Mouse (Mus musculus) spleen, postnatal 36 days (tissue): ENCODE results near the gene Nfil3.

Source experiments
- DNase-seq, 2 experiments: peaks; one replicate each; pipeline ENCODE4 v3.0.0; 2022; ENCODE audit warnings: low spot score in 2 of 2, mixed read lengths in 1 of 2

The Nfil3 gene

GRCm38 (mm10) chr13:52980951-52981421, at the start of gene Nfil3:
Gene Nfil3 (minus strand): TSS chr13:52981073.
- DNase-seq = peak; percentile 60 to 66

- peak; percentile 8 to 38 for DNase-seq
Measured at GRCm38 (mm10) chr13:53024285-53024684, 43.4 kb upstream of the Nfil3 start.

- DNase-seq = no peak
Measured at GRCm38 (mm10) chr13:53020282-53020681, 39.4 kb upstream of the Nfil3 start.

- DNase-seq = no peak
Measured at GRCm38 (mm10) chr13:53019532-53019931, 38.7 kb upstream of the Nfil3 start.

- no peak for DNase-seq
Measured at GRCm38 (mm10) chr13:53018976-53019375, 38.1 kb upstream of the Nfil3 start.

- DNase-seq = no peak
Measured at GRCm38 (mm10) chr13:53017983-53018382, 37.1 kb upstream of the Nfil3 start.

GRCm38 (mm10) chr13:53017117-53017516, 36.2 kb upstream of the Nfil3 start:
- no peak for DNase-seq

GRCm38 (mm10) chr13:53011426-53011825, 30.6 kb upstream of the Nfil3 start:
- no peak for DNase-seq

- peak; percentile 15 to 24 for DNase-seq
Measured at GRCm38 (mm10) chr13:53008489-53009184, 27.8 kb upstream of the Nfil3 start.

GRCm38 (mm10) chr13:53007781-53008180, 26.9 kb upstream of the Nfil3 start:
- no peak for DNase-seq

- DNase-seq = no peak
Measured at GRCm38 (mm10) chr13:53003286-53003685, 22.4 kb upstream of the Nfil3 start.

- DNase-seq = no peak
Measured at GRCm38 (mm10) chr13:53001511-53001935, 20.6 kb upstream of the Nfil3 start.

GRCm38 (mm10) chr13:53000481-53000880, 19.6 kb upstream of the Nfil3 start:
- DNase-seq = no peak

GRCm38 (mm10) chr13:52998541-52998940, 17.7 kb upstream of the Nfil3 start:
- DNase-seq = peak in 1 of 2 experiments; percentile 9

- DNase-seq = no peak
Measured at GRCm38 (mm10) chr13:52997806-52998205, 16.9 kb upstream of the Nfil3 start.

- no peak for DNase-seq
Measured at GRCm38 (mm10) chr13:52996201-52996600, 15.3 kb upstream of the Nfil3 start.

- DNase-seq = no peak
Measured at GRCm38 (mm10) chr13:52994197-52994881, 13.5 kb upstream of the Nfil3 start.

GRCm38 (mm10) chr13:52990139-52990538, 9.3 kb upstream of the Nfil3 start:
- no peak for DNase-seq

- DNase-seq = no peak
Measured at GRCm38 (mm10) chr13:52989005-52989404, 8.1 kb upstream of the Nfil3 start.

GRCm38 (mm10) chr13:52987880-52988279, 7.0 kb upstream of the Nfil3 start:
- no peak for DNase-seq

GRCm38 (mm10) chr13:52986215-52986780, 5.4 kb upstream of the Nfil3 start:
- no peak for DNase-seq

GRCm38 (mm10) chr13:52985508-52986214, 4.8 kb upstream of the Nfil3 start:
- DNase-seq = peak in 1 of 2 experiments; percentile 26
